Mouse (Mus musculus) common myeloid progenitor, adult 5-6 weeks (primary cell): ENCODE results near the gene A630023A22Rik. TPM values are rescaled to one million over a fixed set of nuclear protein-coding genes. Genes with fewer than 3 reads are reported as not detected.
A peak's percentile ranks its signal among the peaks of the same experiment; 100 is the strongest.

Experiments used
- ATAC-seq: replicated peaks from 2 replicates; pipeline ENCODE4 v1.8.0; 2016; ENCODE audit warnings: low read depth, mild to moderate bottlenecking, moderate TSS enrichment, inconsistent platforms; ENCODE audit not compliant: poor library complexity, severe bottlenecking
- total RNA-seq: library from RNA; stranded (forward); fragments of 200-1000, 187-1606 nt; gene quantifications from 2 replicates; pipeline ENCODE4 v1.2.3, GENCODE M21; 2017

A630023A22Rik gene
- total RNA-seq = not detected in 2 replicates

DNA sequence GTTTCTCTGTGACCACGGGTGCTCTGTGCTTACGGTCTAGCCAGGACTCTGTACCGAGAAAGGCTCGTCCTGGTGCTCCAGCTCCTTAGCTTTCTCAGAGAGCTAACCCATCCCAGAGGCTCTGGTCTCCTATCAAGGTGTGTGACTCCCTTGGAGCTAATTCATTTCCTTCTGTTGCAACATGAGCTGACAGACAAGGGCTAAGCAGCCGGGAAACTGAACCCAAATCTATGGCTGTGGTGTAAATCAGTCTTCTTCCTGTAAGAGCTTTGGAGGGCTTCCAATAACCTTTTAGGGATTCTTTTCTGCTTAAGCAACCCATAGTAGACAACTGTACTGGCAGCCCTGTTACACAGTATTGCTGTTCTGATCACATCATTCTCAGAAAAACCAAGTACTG lies at the start of gene A630023A22Rik:
Gene A630023A22Rik, minus strand, starts transcription at position 154 of the 400 bp plus-strand sequence.
- ATAC-seq = no peak

DNA sequence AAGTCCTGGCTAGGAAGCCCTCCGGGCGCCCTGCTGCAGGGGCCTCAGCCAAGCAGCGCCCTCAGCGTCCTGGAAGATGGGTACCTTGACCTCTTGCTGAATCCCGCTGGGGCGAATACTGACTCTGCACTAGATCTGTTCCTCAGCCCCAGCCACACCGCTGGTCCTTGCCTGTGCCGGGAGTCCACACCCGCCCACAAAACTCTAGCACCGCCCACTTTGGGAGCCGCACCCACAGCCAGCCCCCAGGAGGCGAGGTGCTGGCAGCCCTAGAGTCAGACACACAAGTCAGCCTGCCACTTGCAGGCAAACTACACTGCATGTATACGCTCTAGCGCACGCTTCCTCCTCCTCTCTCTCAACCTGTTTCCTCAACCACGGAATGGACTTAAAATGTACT lies 49.8 kb upstream of the A630023A22Rik start, which contains the start of gene Npy4r:
Gene Npy4r, minus strand, starts transcription at position 148 of the 400 bp plus-strand sequence.
- peak; percentile 89 for ATAC-seq

- no peak for ATAC-seq
These were observed 40.4 kb upstream of the A630023A22Rik start for GRCm38 (mm10) chr14:34142915-34143314.

DNA sequence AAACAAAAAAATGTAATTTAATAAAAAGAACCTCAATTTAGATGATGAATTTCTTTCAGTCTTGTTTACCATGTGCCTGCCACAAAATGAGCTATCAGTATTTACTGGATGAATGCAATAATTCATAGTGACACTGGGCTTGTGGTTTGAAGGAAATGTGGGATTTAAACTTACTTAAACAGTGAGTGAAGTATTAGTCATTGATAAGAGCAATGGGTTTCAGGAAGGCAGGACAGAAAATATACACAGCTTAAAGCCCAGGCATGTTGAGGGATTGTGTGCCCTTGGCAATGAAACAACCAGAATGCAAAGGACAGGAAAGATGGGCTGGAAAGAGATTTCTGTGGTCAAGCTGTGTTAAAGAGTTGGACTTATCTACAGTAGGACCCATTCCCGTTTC lies 39.8 kb upstream of the A630023A22Rik start:
- no peak for ATAC-seq

GRCm38 (mm10) chr14:34139671-34140664 lies 37.4 kb upstream of the A630023A22Rik start:
- ATAC-seq = no peak

DNA sequence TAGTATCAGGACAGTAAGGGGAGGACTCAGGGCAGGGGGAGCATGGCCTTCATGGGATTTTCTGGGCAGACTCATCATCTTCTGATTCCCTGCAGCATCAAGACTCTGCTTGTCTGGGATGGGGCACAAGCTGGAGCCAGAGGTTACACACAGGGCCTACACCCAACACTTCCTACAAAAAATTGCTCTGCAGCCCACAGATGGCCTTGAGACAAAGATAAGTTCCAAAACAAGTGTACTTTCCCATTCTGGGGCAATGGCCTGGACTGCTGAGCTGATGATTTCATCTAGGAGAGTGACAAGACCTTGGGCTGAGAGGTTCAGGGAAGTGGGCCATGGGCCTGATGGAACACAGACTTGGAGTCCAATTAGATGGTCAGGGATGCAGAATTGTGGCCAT lies 32.8 kb upstream of the A630023A22Rik start:
- no peak for ATAC-seq

DNA sequence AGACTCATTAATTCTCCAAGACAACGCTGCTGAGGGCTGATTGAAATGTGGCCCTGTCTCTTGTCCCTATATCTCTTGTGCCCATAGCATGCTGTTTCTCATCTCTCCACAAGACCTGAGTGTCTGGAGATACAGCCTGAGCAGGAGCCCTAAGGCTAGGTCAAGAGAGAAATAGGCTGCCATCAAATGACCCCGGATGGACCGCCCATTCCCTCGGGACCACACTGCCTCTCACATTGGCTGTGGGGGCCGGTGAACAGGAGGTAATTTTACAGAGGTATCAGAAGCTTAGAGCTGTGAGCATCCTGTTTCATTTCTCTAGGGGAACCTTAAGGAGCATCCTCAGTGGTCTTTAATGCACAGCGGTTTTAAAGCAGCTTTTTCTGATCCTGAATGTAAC lies 28.7 kb upstream of the A630023A22Rik start:
- no peak for ATAC-seq

- no peak for ATAC-seq
These were observed 19.1 kb upstream of the A630023A22Rik start for GRCm38 (mm10) chr14:34121691-34122090.

DNA sequence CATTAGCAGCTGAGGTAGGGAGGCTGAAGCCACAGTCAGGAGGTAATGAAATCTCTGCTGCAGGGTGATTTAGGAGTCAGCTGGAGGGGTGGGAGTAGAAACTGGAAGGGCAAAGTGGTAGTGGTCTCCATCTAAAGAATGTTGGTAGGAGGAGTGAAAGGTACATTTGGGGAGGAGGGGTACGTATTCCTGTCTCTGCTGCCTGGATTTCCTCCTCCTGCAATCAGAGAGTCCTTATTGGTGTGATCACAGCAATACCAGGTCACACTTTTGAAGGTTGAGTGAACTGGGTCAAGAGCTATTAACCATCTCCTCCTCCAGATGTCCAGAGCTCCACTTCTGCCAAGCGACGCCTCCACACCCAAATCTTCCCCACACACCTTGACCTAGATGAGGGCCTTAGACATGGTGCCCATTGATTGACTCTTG lies 18.4 kb upstream of the A630023A22Rik start:
- no peak for ATAC-seq

DNA sequence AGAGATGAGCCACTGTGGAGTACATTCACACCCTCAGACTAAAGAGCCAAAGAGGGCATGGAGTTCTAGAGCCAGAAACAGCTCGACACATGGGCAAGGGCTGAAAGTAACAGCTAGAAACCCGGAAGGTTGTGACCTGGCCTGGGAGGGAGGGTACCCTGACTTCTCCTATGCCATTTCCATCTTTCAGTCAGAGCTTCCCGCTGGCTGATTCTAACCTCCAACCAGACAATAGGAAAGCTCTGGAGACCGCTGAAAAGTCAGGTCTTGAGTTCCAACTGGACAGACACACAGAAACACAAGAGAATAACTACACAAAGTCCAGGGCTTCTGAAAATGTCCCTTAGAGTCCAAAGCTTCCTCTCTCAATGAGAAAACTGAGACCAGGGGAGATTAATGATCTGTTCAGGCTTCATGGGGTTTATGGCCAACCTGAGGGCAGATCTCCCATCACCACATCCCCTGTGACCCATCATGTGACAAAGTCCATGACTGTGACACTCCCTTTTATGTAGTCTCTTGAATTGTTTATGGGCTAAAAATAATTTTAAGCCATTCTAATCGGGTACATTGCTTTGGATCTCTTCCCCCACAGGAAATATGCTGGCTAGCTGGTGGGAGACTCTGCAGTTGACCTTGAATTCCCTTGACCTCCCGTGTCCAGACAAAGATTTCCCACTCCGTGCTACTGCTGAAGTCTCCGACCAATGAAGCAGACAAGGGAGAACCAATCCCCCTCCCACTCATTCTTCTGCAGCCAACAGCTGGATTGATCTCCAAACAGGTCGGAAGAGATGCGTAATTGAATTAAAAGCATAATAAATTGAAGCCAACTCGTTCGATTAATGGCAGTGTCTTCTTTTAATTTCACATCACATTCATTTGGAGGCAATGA lies 17.7 kb upstream of the A630023A22Rik start:
- no peak for ATAC-seq

GRCm38 (mm10) chr14:34119046-34119723 lies 16.6 kb upstream of the A630023A22Rik start:
- no peak for ATAC-seq

GRCm38 (mm10) chr14:34114311-34114710 lies 11.8 kb upstream of the A630023A22Rik start:
- ATAC-seq = no peak

DNA sequence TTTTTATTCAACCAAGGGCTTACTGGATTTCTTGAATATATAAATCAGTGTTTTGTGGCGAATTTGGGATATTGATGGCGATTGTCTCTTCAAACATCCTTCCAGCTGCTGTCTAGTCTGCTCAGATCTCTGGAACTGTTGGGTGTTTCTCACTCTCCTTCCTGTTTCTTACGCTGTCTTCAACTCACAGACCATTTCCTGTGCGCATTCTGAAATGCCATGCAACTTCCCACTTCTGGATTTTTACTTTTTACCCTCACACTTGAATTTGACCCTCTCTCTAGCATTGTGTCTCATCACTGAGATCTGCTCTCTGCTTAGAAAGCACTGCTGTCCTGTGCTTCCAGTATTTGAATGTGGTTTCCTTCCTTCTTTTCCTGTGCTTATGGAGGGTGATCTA lies 5.0 kb upstream of the A630023A22Rik start:
- ATAC-seq = peak; percentile 52; the same call in 1 of the 2 replicates

DNA sequence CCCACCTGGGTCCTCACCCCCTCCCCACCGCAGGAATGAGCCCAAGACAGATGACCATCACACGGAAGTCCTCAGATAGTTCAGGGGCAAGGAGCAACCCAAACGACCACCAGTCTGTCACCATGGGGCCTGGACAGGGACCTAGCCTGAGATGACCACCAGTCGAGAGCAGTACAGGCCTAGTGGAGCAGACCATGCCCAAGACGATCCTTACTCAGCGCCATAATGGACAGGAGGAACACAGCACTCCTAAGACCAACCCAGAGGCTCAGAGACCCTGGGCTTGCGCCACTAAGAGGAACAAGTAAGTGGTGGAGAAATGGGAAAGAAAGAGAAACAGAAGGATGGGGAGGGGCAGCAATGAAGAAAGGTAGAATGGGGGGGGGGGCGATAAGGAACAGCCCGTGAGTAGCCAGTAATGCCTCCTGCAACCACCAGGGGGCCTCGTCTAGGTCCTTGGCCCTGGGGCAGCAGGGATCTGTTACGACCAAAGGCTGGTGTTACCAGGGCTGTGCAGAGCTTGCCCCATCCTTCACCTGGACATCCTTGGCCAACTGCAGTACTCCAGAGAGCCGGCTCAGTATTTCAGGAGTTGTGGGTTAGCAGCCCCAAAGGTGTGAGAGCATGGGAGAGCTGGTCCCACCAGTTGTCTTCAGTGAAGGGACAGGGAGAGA lies 4.0 kb upstream of the A630023A22Rik start:
- ATAC-seq = peak; percentile 59; the same call in 1 of the 2 replicates

DNA sequence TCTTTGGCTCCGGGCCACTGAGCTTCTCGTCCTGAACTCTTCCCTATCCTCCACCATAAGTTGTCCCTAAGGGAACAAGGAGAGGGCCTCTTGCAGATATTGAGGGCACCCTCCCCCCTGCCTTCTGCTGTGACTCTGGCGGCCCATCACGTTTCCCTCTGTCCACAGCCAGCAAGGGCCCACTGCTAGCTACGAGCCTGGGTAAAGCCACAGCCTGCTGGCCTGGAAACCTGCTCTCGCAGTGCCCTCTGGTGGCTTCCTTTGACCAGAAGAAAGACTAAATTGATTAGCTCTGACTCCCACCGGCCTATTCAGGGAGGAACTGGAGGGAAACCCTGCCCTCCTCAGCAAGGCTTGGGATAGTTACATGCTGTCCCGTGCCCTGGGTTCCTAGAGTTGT lies 2.3 kb upstream of the A630023A22Rik start:
- ATAC-seq = peak; percentile 84

GRCm38 (mm10) chr14:34103855-34104254 lies 1.3 kb upstream of the A630023A22Rik start:
- no peak for ATAC-seq

DNA sequence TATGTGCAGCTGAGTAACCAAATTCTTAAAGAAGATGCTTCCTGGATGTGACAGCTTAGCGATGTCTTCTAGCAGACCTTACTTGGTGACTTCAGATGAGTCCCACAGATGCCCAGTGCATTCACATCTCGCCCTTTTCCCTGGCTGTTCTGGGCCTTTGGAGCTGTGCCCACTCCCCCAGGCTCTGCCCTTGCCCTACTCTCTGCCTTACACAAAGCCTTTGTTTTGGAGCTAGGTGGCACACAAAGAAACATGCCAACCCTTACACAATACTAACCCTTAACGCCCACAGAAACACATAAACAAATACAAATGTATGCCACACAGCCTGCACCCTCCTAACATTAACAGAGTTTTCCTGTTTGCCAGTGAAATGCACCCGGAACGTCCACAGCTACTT lies 6.4 kb downstream of the A630023A22Rik start:
- no peak for ATAC-seq

GRCm38 (mm10) chr14:34092856-34093255 lies 9.7 kb downstream of the A630023A22Rik start:
- no peak for ATAC-seq

DNA sequence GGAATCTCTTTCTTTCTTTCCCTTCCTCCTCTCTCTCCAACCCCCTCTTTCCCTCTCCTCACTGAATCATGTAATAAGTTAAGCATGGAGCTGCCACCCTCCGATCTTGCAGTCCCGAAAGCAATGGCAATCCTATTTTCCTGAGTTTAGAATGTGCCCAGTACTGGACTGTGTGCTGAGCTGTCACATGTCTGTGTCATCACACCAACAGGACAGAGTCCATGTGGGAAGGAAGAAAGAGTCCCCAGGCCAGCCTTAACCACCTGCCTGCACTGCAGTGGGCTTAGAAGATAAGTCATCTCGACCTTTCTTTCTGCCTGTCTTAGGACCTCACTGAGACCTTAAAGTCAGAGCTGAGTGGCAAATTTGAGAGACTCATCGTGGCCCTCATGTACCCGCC lies 11.1 kb downstream of the A630023A22Rik start:
- ATAC-seq = no peak
